Mouse (Mus musculus): Measurements from ENCODE around the gene 1110051M20Rik.

DNA sequence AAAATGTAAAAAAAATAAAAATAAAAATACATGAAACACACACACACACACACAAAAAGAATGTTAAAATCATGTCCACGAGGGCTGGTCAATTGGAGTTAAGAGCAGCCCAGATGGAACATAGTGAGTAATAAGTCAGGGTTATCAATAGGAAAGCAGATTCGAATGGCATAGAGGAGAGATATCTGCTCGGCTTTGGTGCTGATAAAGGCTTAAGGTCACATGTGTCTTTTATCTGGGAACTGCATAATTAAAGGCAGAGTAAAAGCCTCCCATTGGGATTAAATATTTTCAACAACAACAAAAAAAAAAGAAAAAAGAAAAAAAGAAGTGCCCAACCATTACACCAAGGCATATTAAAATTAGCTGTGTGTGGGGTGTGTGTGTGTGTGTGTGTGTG lies 55.8 kb downstream of the 1110051M20Rik start:
- no peak for TF ChIP-seq POLR2A (IDR thresholded peaks at IDR 0.05; ENCODE audit: borderline replicate concordance, extremely low read depth, low read depth, low read length)
- no peak for TF ChIP-seq CTCF (IDR thresholded peaks at IDR 0.05; ENCODE audit: insufficient read depth, low read length)
